Mouse (Mus musculus) thymus, postnatal 10 days (tissue): ENCODE data around the gene Hspa1b.
"Not testable (repeated sequence)": the region's sequence is repeated elsewhere in the genome, so short reads cannot be mapped to it uniquely, and the experiment has no call there.

Source experiments
- DNase-seq, 2 experiments: peaks; one replicate each; pipeline ENCODE4 v3.0.0; 2021; ENCODE audit warnings: low spot score in 2 of 2

Gene Hspa1b

GRCm38 (mm10) chr17:34955884-34956283 lies 3.2 kb downstream of the Hspa1b start:
- no peak for DNase-seq

GRCm38 (mm10) chr17:34954831-34955230 lies 4.2 kb downstream of the Hspa1b start:
- no peak for DNase-seq

- no peak for DNase-seq
Measured at GRCm38 (mm10) chr17:34953904-34954303, 5.1 kb downstream of the Hspa1b start.

GRCm38 (mm10) chr17:34953258-34953657 lies 5.8 kb downstream of the Hspa1b start:
- DNase-seq = no peak

- DNase-seq = peak; percentile 71 to 78
Measured at GRCm38 (mm10) chr17:34952378-34953040, 6.5 kb downstream of the Hspa1b start.

- DNase-seq = no peak
Measured at GRCm38 (mm10) chr17:34951636-34952377, 7.2 kb downstream of the Hspa1b start.

GRCm38 (mm10) chr17:34950514-34951455 lies 8.3 kb downstream of the Hspa1b start:
- DNase-seq = no peak

- no peak for DNase-seq
Measured at GRCm38 (mm10) chr17:34949553-34949969, 9.5 kb downstream of the Hspa1b start.

- not testable (repeated sequence) for DNase-seq
Measured at GRCm38 (mm10) chr17:34948721-34949552, 10.1 kb downstream of the Hspa1b start.

GRCm38 (mm10) chr17:34947606-34948005 lies 11.4 kb downstream of the Hspa1b start:
- DNase-seq = no peak

GRCm38 (mm10) chr17:34946486-34947140 lies 12.4 kb downstream of the Hspa1b start:
- no peak for DNase-seq

GRCm38 (mm10) chr17:34944362-34944761 lies 14.7 kb downstream of the Hspa1b start:
- no peak for DNase-seq

GRCm38 (mm10) chr17:34943128-34943815 lies 15.8 kb downstream of the Hspa1b start:
- no peak for DNase-seq

GRCm38 (mm10) chr17:34941344-34942041 lies 17.5 kb downstream of the Hspa1b start:
- no peak for DNase-seq

GRCm38 (mm10) chr17:34937960-34938505 lies 21.0 kb downstream of the Hspa1b start:
- no peak for DNase-seq

GRCm38 (mm10) chr17:34934830-34935229 lies 24.2 kb downstream of the Hspa1b start:
- no peak for DNase-seq

- DNase-seq = no peak
Measured at GRCm38 (mm10) chr17:34934031-34934430, 25.0 kb downstream of the Hspa1b start.

- no peak for DNase-seq
Measured at GRCm38 (mm10) chr17:34932287-34932686, 26.8 kb downstream of the Hspa1b start.

GRCm38 (mm10) chr17:34931735-34932098 lies 27.3 kb downstream of the Hspa1b start:
- DNase-seq = peak; percentile 35 to 50
